Mouse (Mus musculus): ENCODE data around the gene Flywch1.

- TF ChIP-seq CTCF (IDR thresholded peaks at IDR 0.05; ENCODE audit: low read depth), result no peak
- no peak for TF ChIP-seq EP300 (IDR thresholded peaks at IDR 0.05; ENCODE audit: low read depth)
These were observed 8.4 kb downstream of the Flywch1 start for GRCm38 (mm10) chr17:23762976-23763375.

All from liver, embryonic 14.5 days (tissue).